Mouse (Mus musculus): ENCODE data around the gene Med10. TPM values are rescaled to one million over a fixed set of nuclear protein-coding genes. Genes with fewer than 3 reads are reported as not detected.

Gene Med10
- total and polyA plus RNA-seq, 3 experiments: 19.3 to 22.9 (median 19.7) TPM

- 56% methylated on average over 3 of the region's 3 CpGs for WGBS
- no peak for DNase-seq
- TF ChIP-seq CTCF (IDR thresholded peaks at IDR 0.05) (no peak), EP300 (IDR thresholded peaks at IDR 0.05; ENCODE audit: insufficient read depth, low read depth, low read length) (no peak), POLR2A (IDR thresholded peaks at IDR 0.05; ENCODE audit: insufficient read depth, low read depth, low read length) (no peak)
- Histone ChIP-seq H3K36me3 (ENCODE audit: control insufficient read depth, insufficient read depth, low read length) (no peaks in the 10 kb centered on the region), H3K27me3 (ENCODE audit: control insufficient read depth, insufficient read depth, low read length) (no peaks in the 10 kb centered on the region), H3K79me2 (replicated peaks; ENCODE audit: control insufficient read depth, insufficient read depth, low read length) (no peaks in the 10 kb centered on the region), H3K4me3 (no peak overlapping the region), H3K9ac (ENCODE audit: low read depth, low read length) (no peak overlapping the region), H3K4me1 (ENCODE audit: control insufficient read depth, insufficient read depth, low read length) (no peaks in the 10 kb centered on the region), H3K27ac (no peak overlapping the region)
- intact Hi-C loops (cut with DNase I): no loop called here
Observed at GRCm38 (mm10) chr13:69821169-69821822, 19.1 kb downstream of the Med10 start.

- Histone ChIP-seq H3K27me3 (ENCODE audit: control insufficient read depth, insufficient read depth, low read length) (no peaks in the 10 kb centered on the region), H3K9ac (ENCODE audit: low read depth, low read length) (no peak overlapping the region), H3K4me3 (no peak overlapping the region), H3K79me2 (replicated peaks; ENCODE audit: control insufficient read depth, insufficient read depth, low read length) (no peaks in the 10 kb centered on the region), H3K4me1 (ENCODE audit: control insufficient read depth, insufficient read depth, low read length) (no peaks in the 10 kb centered on the region), H3K36me3 (ENCODE audit: control insufficient read depth, insufficient read depth, low read length) (no peaks in the 10 kb centered on the region), H3K27ac (no peak overlapping the region)
- intact Hi-C loops (cut with DNase I): no loop called here
- DNase-seq: no peak
- 68% methylated on average over 19 of the region's 19 CpGs for WGBS
- no peak for TF ChIP-seq POLR2A (IDR thresholded peaks at IDR 0.05; ENCODE audit: insufficient read depth, low read depth, low read length)
- TF ChIP-seq CTCF (IDR thresholded peaks at IDR 0.05): no peak
- TF ChIP-seq EP300 (IDR thresholded peaks at IDR 0.05; ENCODE audit: insufficient read depth, low read depth, low read length): no peak
Observed at GRCm38 (mm10) chr13:69823920-69824637, 21.9 kb downstream of the Med10 start.

GRCm38 (mm10) chr13:69825396-69826095, 23.4 kb downstream of the Med10 start:
- 42% methylated on average over 8 of the region's 8 CpGs for WGBS
- Histone ChIP-seq H3K27ac (no peak overlapping the region), H3K9ac (ENCODE audit: low read depth, low read length) (no peak overlapping the region), H3K4me1 (ENCODE audit: control insufficient read depth, insufficient read depth, low read length) (no peaks in the 10 kb centered on the region), H3K79me2 (replicated peaks; ENCODE audit: control insufficient read depth, insufficient read depth, low read length) (no peaks in the 10 kb centered on the region), H3K27me3 (ENCODE audit: control insufficient read depth, insufficient read depth, low read length) (no peaks in the 10 kb centered on the region), H3K4me3 (no peak overlapping the region), H3K36me3 (ENCODE audit: control insufficient read depth, insufficient read depth, low read length) (no peaks in the 10 kb centered on the region)
- no peak for DNase-seq
- intact Hi-C loops (cut with DNase I): no loop called here
- TF ChIP-seq CTCF (IDR thresholded peaks at IDR 0.05): no peak
- no peak for TF ChIP-seq POLR2A (IDR thresholded peaks at IDR 0.05; ENCODE audit: insufficient read depth, low read depth, low read length)
- TF ChIP-seq EP300 (IDR thresholded peaks at IDR 0.05; ENCODE audit: insufficient read depth, low read depth, low read length): no peak

- no peaks in the 10 kb centered on the region for H3K4me1 ChIP-seq (ENCODE audit: control insufficient read depth, insufficient read depth, low read length)
- no peaks in the 10 kb centered on the region for H3K27me3 ChIP-seq (ENCODE audit: control insufficient read depth, insufficient read depth, low read length)
- 81% methylated on average over 8 of the region's 8 CpGs for WGBS
- intact Hi-C loops (cut with DNase I): no loop called here
- DNase-seq: no peak
- TF ChIP-seq POLR2A (IDR thresholded peaks at IDR 0.05; ENCODE audit: insufficient read depth, low read depth, low read length) (no peak), CTCF (IDR thresholded peaks at IDR 0.05) (no peak), EP300 (IDR thresholded peaks at IDR 0.05; ENCODE audit: insufficient read depth, low read depth, low read length) (no peak)
- no peak overlapping the region for H3K4me3 ChIP-seq
- H3K27ac ChIP-seq: no peak overlapping the region
- no peaks in the 10 kb centered on the region for H3K79me2 ChIP-seq (replicated peaks; ENCODE audit: control insufficient read depth, insufficient read depth, low read length)
- no peak overlapping the region for H3K9ac ChIP-seq (ENCODE audit: low read depth, low read length)
- H3K36me3 ChIP-seq (ENCODE audit: control insufficient read depth, insufficient read depth, low read length): no peaks in the 10 kb centered on the region
Observed at GRCm38 (mm10) chr13:69830606-69831005, 28.4 kb downstream of the Med10 start.

GRCm38 (mm10) chr13:69832578-69832977, 30.4 kb downstream of the Med10 start:
- Histone ChIP-seq H3K27ac (no peak overlapping the region), H3K36me3 (ENCODE audit: control insufficient read depth, insufficient read depth, low read length) (no peaks in the 10 kb centered on the region), H3K27me3 (ENCODE audit: control insufficient read depth, insufficient read depth, low read length) (no peaks in the 10 kb centered on the region), H3K4me3 (no peak overlapping the region), H3K79me2 (replicated peaks; ENCODE audit: control insufficient read depth, insufficient read depth, low read length) (no peaks in the 10 kb centered on the region), H3K9ac (ENCODE audit: low read depth, low read length) (no peak overlapping the region), H3K4me1 (ENCODE audit: control insufficient read depth, insufficient read depth, low read length) (no peaks in the 10 kb centered on the region)
- no peak for DNase-seq
- intact Hi-C loops (cut with DNase I): no loop called here
- WGBS: 85% methylated on average over 9 of the region's 9 CpGs
- TF ChIP-seq POLR2A (IDR thresholded peaks at IDR 0.05; ENCODE audit: insufficient read depth, low read depth, low read length): no peak

- Histone ChIP-seq H3K27ac (no peak overlapping the region), H3K36me3 (ENCODE audit: control insufficient read depth, insufficient read depth, low read length) (no peaks in the 10 kb centered on the region), H3K4me1 (ENCODE audit: control insufficient read depth, insufficient read depth, low read length) (no peaks in the 10 kb centered on the region), H3K4me3 (no peak overlapping the region), H3K9ac (ENCODE audit: low read depth, low read length) (no peak overlapping the region), H3K27me3 (ENCODE audit: control insufficient read depth, insufficient read depth, low read length) (no peaks in the 10 kb centered on the region), H3K79me2 (replicated peaks; ENCODE audit: control insufficient read depth, insufficient read depth, low read length) (no peaks in the 10 kb centered on the region)
- WGBS: 83% methylated on average over 11 of the region's 11 CpGs
- DNase-seq: no peak
- intact Hi-C loops (cut with DNase I): no loop called here
- TF ChIP-seq CTCF (IDR thresholded peaks at IDR 0.05) (no peak), EP300 (IDR thresholded peaks at IDR 0.05; ENCODE audit: insufficient read depth, low read depth, low read length) (no peak), POLR2A (IDR thresholded peaks at IDR 0.05; ENCODE audit: insufficient read depth, low read depth, low read length) (no peak)
Observed at GRCm38 (mm10) chr13:69833416-69833815, 31.2 kb downstream of the Med10 start.
